Mouse (Mus musculus): ENCODE measurements around the gene Cavin3. TPM values are rescaled to one million over a fixed set of nuclear protein-coding genes. Genes with fewer than 3 reads are reported as not detected.

Cavin3 gene
- polyA plus RNA-seq, 1 experiment from 2014 or later: 24.2 TPM

DNA sequence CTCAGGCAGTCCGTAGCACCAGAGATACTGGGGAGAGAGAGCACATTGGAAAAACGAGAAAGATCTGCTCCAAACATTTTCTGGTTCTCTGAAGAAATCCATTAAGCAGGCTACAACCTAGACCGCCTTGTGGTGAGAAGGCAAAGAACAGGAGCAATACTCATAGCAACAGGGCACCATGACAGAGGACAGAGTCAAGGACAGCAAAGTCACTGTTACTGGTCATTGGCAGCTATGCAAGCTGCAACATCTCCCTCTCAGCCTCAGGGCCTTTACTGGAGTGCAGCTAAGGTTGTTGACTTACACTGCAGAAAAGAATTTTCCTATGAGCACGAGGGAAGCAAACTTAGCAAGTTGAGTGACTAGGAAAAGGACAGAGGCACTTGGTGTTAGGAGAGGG, 25.2 kb upstream of the Cavin3 start:
- no peak overlapping the region for H3K27ac ChIP-seq (replicated peaks)
- H3K36me3 ChIP-seq: no peaks in the 10 kb centered on the region
- H3K4me2 ChIP-seq (replicated peaks): no peak overlapping the region
- H3K27me3 ChIP-seq: no peaks in the 10 kb centered on the region
- 77% methylated on average over 4 of the region's 4 CpGs for whole genome bisulfite sequencing
- H3K9me3 ChIP-seq: no peaks in the 10 kb centered on the region
- no peak for ATAC-seq (replicated peaks)
- no peaks in the 10 kb centered on the region for H3K4me1 ChIP-seq
- no peak overlapping the region for H3K9ac ChIP-seq (replicated peaks)
- no peak overlapping the region for H3K4me3 ChIP-seq

- Histone ChIP-seq H3K27me3 (no peaks in the 10 kb centered on the region), H3K4me1 (no peaks in the 10 kb centered on the region), H3K4me3 (no peak overlapping the region), H3K9ac (replicated peaks) (no peak overlapping the region), H3K27ac (replicated peaks) (no peak overlapping the region), H3K36me3 (no peaks in the 10 kb centered on the region), H3K4me2 (replicated peaks) (no peak overlapping the region), H3K9me3 (no peaks in the 10 kb centered on the region)
- WGBS: 91% methylated on average over 4 of the region's 4 CpGs
- ATAC-seq (replicated peaks): no peak
These were observed 19.9 kb upstream of the Cavin3 start for GRCm38 (mm10) chr7:105501984-105502383.

GRCm38 (mm10) chr7:105499676-105500075, 17.6 kb upstream of the Cavin3 start:
- H3K9me3 ChIP-seq: no peaks in the 10 kb centered on the region
- H3K27ac ChIP-seq (replicated peaks): no peak overlapping the region
- WGBS: 94% methylated on average over 1 of the region's 1 CpGs
- H3K4me3 ChIP-seq: no peak overlapping the region
- no peaks in the 10 kb centered on the region for H3K4me1 ChIP-seq
- H3K27me3 ChIP-seq: no peaks in the 10 kb centered on the region
- H3K9ac ChIP-seq (replicated peaks): no peak overlapping the region
- no peaks in the 10 kb centered on the region for H3K36me3 ChIP-seq
- no peak for ATAC-seq (replicated peaks)
- H3K4me2 ChIP-seq (replicated peaks): no peak overlapping the region

GRCm38 (mm10) chr7:105498854-105499492, 16.9 kb upstream of the Cavin3 start:
- Histone ChIP-seq H3K9ac (replicated peaks) (no peak overlapping the region), H3K27ac (replicated peaks) (no peak overlapping the region), H3K4me3 (no peak overlapping the region), H3K36me3 (no peaks in the 10 kb centered on the region), H3K27me3 (no peaks in the 10 kb centered on the region), H3K4me2 (replicated peaks) (no peak overlapping the region), H3K9me3 (no peaks in the 10 kb centered on the region), H3K4me1 (no peaks in the 10 kb centered on the region)
- ATAC-seq (replicated peaks): no peak
- WGBS: 68% methylated on average over 10 of the region's 10 CpGs

DNA sequence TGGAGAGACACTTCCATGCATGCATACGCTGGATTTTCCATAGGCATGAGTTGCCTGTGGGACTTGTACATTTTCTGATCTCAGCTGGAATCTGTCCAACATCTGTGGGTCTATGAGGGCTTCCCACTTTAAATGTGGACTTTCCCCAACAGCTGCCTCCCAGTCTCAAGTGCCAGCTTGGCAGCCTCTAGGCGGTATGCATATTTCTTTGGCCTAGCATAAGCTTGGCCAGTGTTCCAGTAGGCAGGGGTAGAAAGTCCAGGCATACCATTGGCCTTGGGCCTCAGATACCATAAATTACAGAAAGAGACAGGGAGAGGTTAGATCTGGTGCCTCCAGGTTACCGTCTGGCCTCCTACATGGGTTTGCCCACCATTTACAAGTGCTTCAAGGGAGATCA, 15.8 kb upstream of the Cavin3 start:
- Histone ChIP-seq H3K36me3 (no peaks in the 10 kb centered on the region), H3K4me3 (no peak overlapping the region), H3K9me3 (no peaks in the 10 kb centered on the region), H3K27me3 (no peaks in the 10 kb centered on the region), H3K4me2 (replicated peaks) (no peak overlapping the region), H3K4me1 (no peaks in the 10 kb centered on the region), H3K9ac (replicated peaks) (no peak overlapping the region), H3K27ac (replicated peaks) (no peak overlapping the region)
- ATAC-seq (replicated peaks): no peak
- WGBS: 92% methylated on average over 3 of the region's 3 CpGs

GRCm38 (mm10) chr7:105487104-105487876, 5.2 kb upstream of the Cavin3 start:
- no peaks in the 10 kb centered on the region for H3K9me3 ChIP-seq
- no peaks in the 10 kb centered on the region for H3K36me3 ChIP-seq
- no peak overlapping the region for H3K4me2 ChIP-seq (replicated peaks)
- 83% methylated on average over 6 of the region's 6 CpGs for WGBS
- ATAC-seq (replicated peaks): no peak
- peaks cover 4% of the 10 kb centered on the region for H3K4me1 ChIP-seq
- no peak overlapping the region for H3K9ac ChIP-seq (replicated peaks)
- H3K27me3 ChIP-seq: no peaks in the 10 kb centered on the region
- H3K27ac ChIP-seq (replicated peaks): no peak overlapping the region
- no peak overlapping the region for H3K4me3 ChIP-seq

DNA sequence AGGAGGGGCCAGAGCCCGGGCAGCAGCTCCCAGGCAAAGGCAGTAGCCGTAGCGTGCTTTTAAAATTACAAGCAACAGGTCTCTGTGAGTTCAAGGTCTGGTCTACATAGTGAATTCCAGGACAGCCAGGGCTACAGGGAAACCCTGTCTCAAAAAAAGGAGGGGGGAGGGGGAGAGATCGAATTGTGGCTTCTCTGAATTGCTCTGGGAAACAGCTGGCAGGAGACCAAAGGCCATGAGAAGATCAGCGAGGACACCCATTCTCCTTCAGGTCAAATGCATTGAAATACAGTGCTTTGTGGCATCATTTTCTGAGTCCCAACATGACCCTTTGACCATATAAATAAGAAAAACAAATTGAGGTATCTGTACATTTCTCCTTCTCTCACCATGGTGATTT, 2.9 kb upstream of the Cavin3 start:
- Histone ChIP-seq H3K4me3 (no peak overlapping the region), H3K27ac (replicated peaks) (no peak overlapping the region), H3K36me3 (no peaks in the 10 kb centered on the region), H3K4me1 (peaks cover 20% of the 10 kb centered on the region), H3K27me3 (no peaks in the 10 kb centered on the region), H3K9me3 (no peaks in the 10 kb centered on the region), H3K9ac (replicated peaks) (no peak overlapping the region), H3K4me2 (replicated peaks) (no peak overlapping the region)
- no peak for ATAC-seq (replicated peaks)
- 83% methylated on average over 5 of the region's 5 CpGs for WGBS

DNA sequence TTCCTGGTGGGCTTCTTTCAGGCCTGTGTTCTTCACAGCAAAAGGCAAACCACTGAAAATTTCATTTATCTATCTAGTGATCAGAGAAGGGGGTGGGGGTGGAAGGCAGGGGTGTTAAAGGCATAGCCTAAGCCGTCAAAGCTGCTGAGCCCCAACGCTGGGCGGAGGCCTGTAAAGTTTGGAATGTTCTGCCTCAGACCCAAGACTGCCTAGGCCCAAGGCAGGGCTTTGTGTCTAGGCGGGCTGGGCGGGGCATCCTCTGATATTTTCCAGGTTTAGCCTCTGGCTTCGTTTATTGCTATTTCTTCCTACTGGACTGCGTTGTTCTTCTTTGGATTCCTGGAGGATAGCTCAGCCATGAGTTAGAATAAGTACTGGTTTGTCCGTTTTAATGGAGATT, 326 bp upstream of the Cavin3 start:
- Histone ChIP-seq H3K9me3 (no peaks in the 10 kb centered on the region), H3K27me3 (no peaks in the 10 kb centered on the region), H3K36me3 (no peaks in the 10 kb centered on the region), H3K9ac (replicated peaks) (peak overlapping the region; percentile 71; the same call in 1 of the 2 replicates), H3K4me3 (peak overlapping the region; percentile 49), H3K4me1 (peaks cover 20% of the 10 kb centered on the region), H3K27ac (replicated peaks) (peak overlapping the region; percentile 62), H3K4me2 (replicated peaks) (peak overlapping the region; percentile 89)
- WGBS: 52% methylated on average over 8 of the region's 8 CpGs
- ATAC-seq (replicated peaks): peak; percentile 53

GRCm38 (mm10) chr7:105480561-105481504, 1.3 kb downstream of the Cavin3 start:
- peak; percentile 4 for ATAC-seq (replicated peaks)
- Histone ChIP-seq H3K9ac (replicated peaks) (no peak overlapping the region; the same call in 1 of the 2 replicates), H3K4me1 (peaks cover 20% of the 10 kb centered on the region)

GRCm38 (mm10) chr7:105480081-105480480, 2.0 kb downstream of the Cavin3 start:
- Histone ChIP-seq H3K36me3 (no peaks in the 10 kb centered on the region), H3K4me2 (replicated peaks) (no peak overlapping the region), H3K27me3 (no peaks in the 10 kb centered on the region), H3K4me3 (no peak overlapping the region), H3K4me1 (peaks cover 20% of the 10 kb centered on the region), H3K27ac (replicated peaks) (no peak overlapping the region), H3K9ac (replicated peaks) (no peak overlapping the region), H3K9me3 (no peaks in the 10 kb centered on the region)
- 39% methylated on average over 5 of the region's 5 CpGs for WGBS
- ATAC-seq (replicated peaks): no peak

More at GRCm38 (mm10) chr7:105480561-105481504, 1.3 kb downstream of the Cavin3 start:
- H3K4me3 ChIP-seq: peak overlapping the region; percentile 49
- peak overlapping the region; percentile 89 for H3K4me2 ChIP-seq (replicated peaks)
- H3K27me3 ChIP-seq: no peaks in the 10 kb centered on the region
- WGBS: 64% methylated on average over 23 of the region's 23 CpGs
- H3K9me3 ChIP-seq: no peaks in the 10 kb centered on the region
- H3K27ac ChIP-seq (replicated peaks): no peak overlapping the region
- no peaks in the 10 kb centered on the region for H3K36me3 ChIP-seq

DNA sequence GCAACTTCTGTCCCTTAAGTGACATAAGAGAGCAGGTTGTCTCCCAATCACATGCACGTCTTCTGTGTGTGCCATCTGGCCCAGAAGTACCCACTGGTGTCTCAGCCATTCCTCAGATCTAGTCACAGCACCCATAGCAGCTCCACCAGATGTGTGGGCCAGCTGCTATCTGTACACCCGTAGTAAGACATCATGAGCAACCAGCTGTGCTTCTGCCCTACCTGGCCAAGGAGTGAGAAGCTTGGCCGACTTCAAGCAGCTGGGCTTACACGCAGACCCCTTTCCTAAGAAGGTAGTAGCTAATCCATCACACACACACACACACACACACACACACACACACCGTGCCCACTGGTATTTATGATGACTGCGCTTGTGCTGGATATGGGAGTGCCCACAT, 2.9 kb downstream of the Cavin3 start:
- Histone ChIP-seq H3K4me3 (no peak overlapping the region), H3K27me3 (no peaks in the 10 kb centered on the region), H3K4me2 (replicated peaks) (no peak overlapping the region), H3K4me1 (peaks cover 20% of the 10 kb centered on the region), H3K9me3 (no peaks in the 10 kb centered on the region), H3K36me3 (no peaks in the 10 kb centered on the region), H3K27ac (replicated peaks) (no peak overlapping the region), H3K9ac (replicated peaks) (no peak overlapping the region)
- WGBS: 89% methylated on average over 6 of the region's 6 CpGs
- ATAC-seq (replicated peaks): no peak

- WGBS: 87% methylated on average over 8 of the region's 8 CpGs
- ATAC-seq (replicated peaks): no peak
These were observed 3.8 kb downstream of the Cavin3 start for GRCm38 (mm10) chr7:105478344-105478743.

More at GRCm38 (mm10) chr7:105478344-105478743, 3.8 kb downstream of the Cavin3 start:
- Histone ChIP-seq H3K4me1 (peaks cover 20% of the 10 kb centered on the region), H3K9me3 (no peaks in the 10 kb centered on the region), H3K4me3 (no peak overlapping the region), H3K4me2 (replicated peaks) (no peak overlapping the region), H3K27ac (replicated peaks) (no peak overlapping the region), H3K36me3 (no peaks in the 10 kb centered on the region), H3K27me3 (no peaks in the 10 kb centered on the region), H3K9ac (replicated peaks) (no peak overlapping the region)

Measured in forebrain, embryonic 15.5 days (tissue).